Mouse (Mus musculus) CH12.LX (cell line): ENCODE measurements around the gene Slc26a10. TPM values are rescaled to one million over a fixed set of nuclear protein-coding genes. Genes with fewer than 3 reads are reported as not detected.

Experiments used
- DNase-seq: peaks from one replicate; pipeline ENCODE4 v3.0.0-alpha.2; 2013; ENCODE audit errors: extremely low read depth
- H3K27ac ChIP-seq: 2 replicates; pipeline ENCODE4 v1.5.1; 2012; ENCODE audit warnings: low read depth, mild to moderate bottlenecking, control low read depth, moderate library complexity; ENCODE audit not compliant: insufficient read depth
- H3K27me3 ChIP-seq: replicated peaks from 2 replicates; pipeline ENCODE3; 2012; ENCODE audit warnings: inconsistent platforms
- H3K36me3 ChIP-seq, 2 experiments: replicated peaks in 1 of 2; 2 replicates each; pipeline versions ENCODE3 to v1.6.1; 2012; ENCODE audit warnings: inconsistent platforms in 1 of 2, low read length in 1 of 2, mild to moderate bottlenecking in 1 of 2, mixed read lengths in 1 of 2, moderate library complexity in 1 of 2; ENCODE audit not compliant: control insufficient read depth in 1 of 2, insufficient read depth in 1 of 2
- H3K4me1 ChIP-seq, 2 experiments: 2 replicates each; pipeline ENCODE4 v1.6.1; 2012; ENCODE audit warnings: inconsistent platforms in 1 of 2, moderate library complexity in 1 of 2; ENCODE audit not compliant: insufficient read depth in 2 of 2, control insufficient read depth in 1 of 2
- H3K4me2 ChIP-seq: 2 replicates; pipeline ENCODE4 v1.6.1; 2012; ENCODE audit warnings: low read depth, mild to moderate bottlenecking, control low read depth; ENCODE audit not compliant: poor library complexity, insufficient read depth, severe bottlenecking
- H3K4me3 ChIP-seq, 3 experiments: fragments of 150-350 bp in 1 of 3; sonication (generic) in 1 of 3; replicated peaks in 1 of 3; 2 replicates each; pipeline versions ENCODE3 to v1.5.1; 2011 to 2012; ENCODE audit warnings: low read depth in 2 of 3, low read length in 2 of 3, mild to moderate bottlenecking in 2 of 3, moderate library complexity in 2 of 3, control low read depth in 1 of 3, improper control_type of control experiment in 1 of 3, inconsistent platforms in 1 of 3, mixed read lengths in 1 of 3; ENCODE audit not compliant: poor library complexity in 1 of 3
- H3K79me2 ChIP-seq: replicated peaks from 2 replicates; pipeline ENCODE4 v1.6.1; 2012; ENCODE audit warnings: mild to moderate bottlenecking, moderate library complexity; ENCODE audit not compliant: control insufficient read depth, poor library complexity, insufficient read depth, severe bottlenecking; ENCODE audit errors: extremely low read depth
- H3K9ac ChIP-seq: 2 replicates; pipeline ENCODE4 v1.6.1; 2012; ENCODE audit warnings: low read depth, mild to moderate bottlenecking, control low read depth, moderate library complexity; ENCODE audit not compliant: insufficient read depth
- H3K9me3 ChIP-seq: replicated peaks from 2 replicates; pipeline ENCODE3; 2012; ENCODE audit warnings: low read length, inconsistent platforms, mixed read lengths
- BHLHE40 ChIP-seq: IDR thresholded peaks from 2 replicates; pipeline ENCODE4 v1.6.1; 2011; ENCODE audit warnings: mild to moderate bottlenecking, low read depth, low read length, improper control_type of control experiment
- CTCF ChIP-seq, 2 experiments: IDR thresholded peaks in 1 of 2; conservative IDR thresholded peaks in 1 of 2; 2 replicates each; pipeline ENCODE4 v1.5.1; 2011 to 2012; ENCODE audit warnings: low read depth in 2 of 2, low read length in 2 of 2, improper control_type of control experiment in 1 of 2, inconsistent platforms in 1 of 2, mild to moderate bottlenecking in 1 of 2, moderate library complexity in 1 of 2
- E2F4 ChIP-seq: IDR thresholded peaks from 2 replicates; pipeline ENCODE4 v1.6.1; 2011; ENCODE audit warnings: low read depth, low read length, improper control_type of control experiment; ENCODE audit not compliant: insufficient replicate concordance
- EP300 ChIP-seq: IDR thresholded peaks from 2 replicates; pipeline ENCODE4 v1.6.1; 2011; ENCODE audit warnings: low read length, improper control_type of control experiment
- JUN ChIP-seq: IDR thresholded peaks from 2 replicates; pipeline ENCODE4 v1.6.1; 2011; ENCODE audit warnings: low read depth, mild to moderate bottlenecking, low read length, improper control_type of control experiment, moderate library complexity; ENCODE audit not compliant: insufficient read depth
- JUND ChIP-seq: conservative IDR thresholded peaks from 2 replicates; pipeline ENCODE4 v1.6.1; 2011; ENCODE audit warnings: low read depth, low read length, improper control_type of control experiment
- KAT2A ChIP-seq: IDR thresholded peaks from 2 replicates; pipeline ENCODE4 v1.6.1; 2012; ENCODE audit warnings: low read length, improper control_type of control experiment, inconsistent platforms; ENCODE audit not compliant: insufficient replicate concordance
- MAZ ChIP-seq: IDR thresholded peaks from 2 replicates; pipeline ENCODE4 v1.6.1; 2012; ENCODE audit warnings: low read depth, mild to moderate bottlenecking, inconsistent platforms, low read length, improper control_type of control experiment, moderate library complexity
- MEF2A ChIP-seq: IDR thresholded peaks from 2 replicates; pipeline ENCODE4 v1.6.1; 2014; ENCODE audit warnings: low read depth, mild to moderate bottlenecking, inconsistent platforms, low read length, improper control_type of control experiment, borderline replicate concordance
- NRF1 ChIP-seq: IDR thresholded peaks from 2 replicates; pipeline ENCODE4 v1.6.1; 2014; ENCODE audit warnings: low read depth, mild to moderate bottlenecking, inconsistent platforms, low read length, improper control_type of control experiment, moderate library complexity
- POLR2A ChIP-seq: IDR thresholded peaks from 2 replicates; pipeline ENCODE4 v1.6.1; 2011; ENCODE audit warnings: low read depth, mild to moderate bottlenecking, improper control_type of control experiment, low read length
- POLR2AphosphoS2 ChIP-seq: IDR thresholded peaks from 2 replicates; pipeline ENCODE4 v1.6.1; 2011; ENCODE audit warnings: low read depth, low read length, improper control_type of control experiment
- RAD21 ChIP-seq: IDR thresholded peaks from 2 replicates; pipeline ENCODE4 v1.6.1; 2011; ENCODE audit warnings: low read depth, mild to moderate bottlenecking, low read length, improper control_type of control experiment, moderate library complexity
- SMC3 ChIP-seq: IDR thresholded peaks from 2 replicates; pipeline ENCODE4 v1.6.1; 2011; ENCODE audit warnings: low read depth, low read length, improper control_type of control experiment
- TCF12 ChIP-seq: IDR thresholded peaks from 2 replicates; pipeline ENCODE4 v1.6.1; 2014; ENCODE audit warnings: low read depth, mild to moderate bottlenecking, inconsistent platforms, low read length, improper control_type of control experiment
- UBTF ChIP-seq: IDR thresholded peaks from 2 replicates; pipeline ENCODE4 v1.6.1; 2012; ENCODE audit warnings: low read depth, mild to moderate bottlenecking, inconsistent platforms, low read length, improper control_type of control experiment, moderate library complexity
- ZC3H11A ChIP-seq: IDR thresholded peaks from 2 replicates; pipeline ENCODE4 v1.6.1; 2012; ENCODE audit warnings: low read depth, mild to moderate bottlenecking, inconsistent platforms, low read length, improper control_type of control experiment
- ZKSCAN1 ChIP-seq: IDR thresholded peaks from 2 replicates; pipeline ENCODE4 v1.6.1; 2012; ENCODE audit warnings: low read depth, inconsistent platforms, low read length, improper control_type of control experiment, borderline replicate concordance
- ZMIZ1 ChIP-seq: IDR thresholded peaks from 2 replicates; pipeline ENCODE4 v1.6.1; 2012; ENCODE audit warnings: low read depth, mild to moderate bottlenecking, inconsistent platforms, low read length, improper control_type of control experiment
- ZNF384 ChIP-seq: IDR thresholded peaks from 2 replicates; pipeline ENCODE4 v1.6.1; 2012; ENCODE audit warnings: low read depth, low read length, improper control_type of control experiment, inconsistent platforms
- dilution Hi-C: fragments of 300-500 bp; cut with MboI; formaldehyde crosslinking; loops from 2 replicates; pipeline ENCODE4 v1.14.3; 2020; ENCODE audit warnings: low sequenced_read_pairs; ENCODE audit not compliant: extremely low pct_unique_long_range_greater_than_20kb, extremely low pct_ligation_motif_present
- in situ Hi-C: fragments of 300-500 bp; cut with MboI; formaldehyde crosslinking; loops from 3 replicates; pipeline ENCODE4 v1.14.3; 2019; ENCODE audit warnings: low sequenced_read_pairs, low pct_ligation_motif_present, low pct_unique_long_range_greater_than_20kb, mixed read lengths
- polyA plus RNA-seq: library from polyadenylated mRNA; unstranded; fragments of >175 nt; gene quantifications from 2 replicates; pipeline ENCODE4 v1.2.1, GENCODE M21; 2012; ENCODE audit warnings: low read depth; ENCODE audit not compliant: insufficient read length
- total RNA-seq, 2 experiments: library from RNA; depleted of rRNA; stranded (reverse); fragments of 300-350 nt in 1 of 2; fragments of >200 nt in 1 of 2; gene quantifications; 2 replicates each; pipeline ENCODE4 v1.2.3; 2012 to 2014

Gene Slc26a10
- total and polyA plus RNA-seq, 3 experiments = 0.05 to 1.7 (median 0.16) TPM

- H3K4me1 ChIP-seq = peaks cover 3 to 8% of the 10 kb centered on the region in 2 experiments; a peak in 3 of 4 replicates
- dilution Hi-C loops (no loop called here), in situ Hi-C loops (no loop called here)
- no peak overlapping the region for H3K27ac ChIP-seq
- no peaks in the 10 kb centered on the region for H3K27me3 ChIP-seq
- peak; percentile 31 for TF ChIP-seq SMC3
- peak in 1 of 2 experiments; percentile 38; a peak in 2 of 4 replicates for TF ChIP-seq CTCF (conservative IDR thresholded peaks at IDR 0.05 in 1 of 2, IDR thresholded peaks at IDR 0.05 in 1 of 2; ENCODE audit: low read depth in 2 of 2, low read length in 2 of 2)
- no peak for TF ChIP-seq ZNF384
- TF ChIP-seq KAT2A = no peak
- no peak for TF ChIP-seq E2F4
- no peak for TF ChIP-seq MAZ
- no peaks in the 10 kb centered on the region for H3K9me3 ChIP-seq
- H3K36me3 ChIP-seq = peaks cover 53 to 75% of the 10 kb centered on the region in 2 experiments
- no peak overlapping the region for H3K4me2 ChIP-seq
- H3K79me2 ChIP-seq = no peaks in the 10 kb centered on the region
- no peak overlapping the region for H3K9ac ChIP-seq
- no peak overlapping the region for H3K4me3 ChIP-seq
- no peak for DNase-seq
Observed at GRCm38 (mm10) chr10:127200279-127200678, 19.8 kb upstream of the Slc26a10 start.

GRCm38 (mm10) chr10:127199474-127199873, 19.0 kb upstream of the Slc26a10 start:
- Histone ChIP-seq H3K27ac (no peak overlapping the region), H3K9ac (no peak overlapping the region), H3K79me2 (no peaks in the 10 kb centered on the region), H3K4me2 (no peak overlapping the region), H3K27me3 (no peaks in the 10 kb centered on the region), H3K36me3 (peaks cover 46 to 67% of the 10 kb centered on the region in 2 experiments), H3K4me1 (peaks cover 3 to 14% of the 10 kb centered on the region in 2 experiments; a peak in 3 of 4 replicates), H3K4me3 (no peak overlapping the region), H3K9me3 (no peaks in the 10 kb centered on the region)
- in situ Hi-C loops = loop anchor here (5.0 kb wide), 1 partner anchor 38 kb away; no protein-coding TSS in a partner anchor
- DNase-seq = no peak
- TF ChIP-seq TCF12 (no peak), MEF2A (no peak), RAD21 (no peak), JUN (no peak), ZC3H11A (no peak)
- dilution Hi-C loops = no loop called here

- H3K27me3 ChIP-seq = no peaks in the 10 kb centered on the region
- no peak for TF ChIP-seq JUND
- no peak for TF ChIP-seq MAZ
- no peak for TF ChIP-seq EP300
- no peak for TF ChIP-seq POLR2A
- no peak for TF ChIP-seq KAT2A
- TF ChIP-seq ZKSCAN1 = no peak
- TF ChIP-seq MEF2A = no peak
- no peak for TF ChIP-seq POLR2AphosphoS2
- TF ChIP-seq NRF1 = no peak
- TF ChIP-seq ZMIZ1 = no peak
- no peak for TF ChIP-seq BHLHE40
- TF ChIP-seq UBTF = no peak
- no peak for TF ChIP-seq ZNF384
- DNase-seq = no peak
- H3K9me3 ChIP-seq = no peaks in the 10 kb centered on the region
- dilution Hi-C loops (no loop called here), in situ Hi-C loops (loop anchor here (5.0 kb wide), 1 partner anchor 38 kb away; no protein-coding TSS in a partner anchor)
- no peak overlapping the region for H3K27ac ChIP-seq
- H3K4me1 ChIP-seq = peaks cover 3 to 18% of the 10 kb centered on the region in 2 experiments; a peak in 3 of 4 replicates
- no peak overlapping the region for H3K4me3 ChIP-seq
- H3K4me2 ChIP-seq = no peak overlapping the region
- H3K9ac ChIP-seq = no peak overlapping the region
- H3K79me2 ChIP-seq = no peaks in the 10 kb centered on the region
- H3K36me3 ChIP-seq = peaks cover 44 to 64% of the 10 kb centered on the region in 2 experiments
Observed at GRCm38 (mm10) chr10:127199068-127199467, 18.6 kb upstream of the Slc26a10 start.
